Mouse (Mus musculus): ENCODE data around the gene Gm20388. TPM values are rescaled to one million over a fixed set of nuclear protein-coding genes. Genes with fewer than 3 reads are reported as not detected.

Gene Gm20388
- total RNA-seq, 2 experiments from 2014 or later = 11.4 to 18.1 TPM

GRCm38 (mm10) chr8:122452154-122452553, 2541.5 kb downstream of the Gm20388 start:
- no peak for ATAC-seq (replicated peaks; ENCODE audit: low FRiP score, low TSS enrichment, poor library complexity, severe bottlenecking)

GRCm38 (mm10) chr8:122454409-122454808, 2543.8 kb downstream of the Gm20388 start:
- no peak for ATAC-seq (replicated peaks; ENCODE audit: low FRiP score, low TSS enrichment, poor library complexity, severe bottlenecking)

- no peak for ATAC-seq (replicated peaks; ENCODE audit: low FRiP score, low TSS enrichment, poor library complexity, severe bottlenecking)
Measured at GRCm38 (mm10) chr8:122457171-122457570, 2546.5 kb downstream of the Gm20388 start.

- no peak for ATAC-seq (replicated peaks; ENCODE audit: low FRiP score, low TSS enrichment, poor library complexity, severe bottlenecking)
Measured at GRCm38 (mm10) chr8:122459218-122459900, 2548.7 kb downstream of the Gm20388 start.

- ATAC-seq (replicated peaks; ENCODE audit: low FRiP score, low TSS enrichment, poor library complexity, severe bottlenecking) = no peak
Measured at GRCm38 (mm10) chr8:122459990-122460389, 2549.3 kb downstream of the Gm20388 start.

- ATAC-seq (replicated peaks; ENCODE audit: low FRiP score, low TSS enrichment, poor library complexity, severe bottlenecking) = peak; percentile 54
Measured at GRCm38 (mm10) chr8:122460524-122461472, 2550.2 kb downstream of the Gm20388 start, which contains the start of gene Snai3. Gene Snai3 (minus strand): TSS chr8:122460733.

GRCm38 (mm10) chr8:122461473-122462148, 2551.0 kb downstream of the Gm20388 start:
- ATAC-seq (replicated peaks; ENCODE audit: low FRiP score, low TSS enrichment, poor library complexity, severe bottlenecking) = no peak

- ATAC-seq (replicated peaks; ENCODE audit: low FRiP score, low TSS enrichment, poor library complexity, severe bottlenecking) = no peak
Measured at GRCm38 (mm10) chr8:122462510-122462909, 2551.9 kb downstream of the Gm20388 start.

GRCm38 (mm10) chr8:122463651-122464640, 2553.3 kb downstream of the Gm20388 start:
- ATAC-seq (replicated peaks; ENCODE audit: low FRiP score, low TSS enrichment, poor library complexity, severe bottlenecking) = no peak

GRCm38 (mm10) chr8:122464985-122465384, 2554.3 kb downstream of the Gm20388 start:
- no peak for ATAC-seq (replicated peaks; ENCODE audit: low FRiP score, low TSS enrichment, poor library complexity, severe bottlenecking)

GRCm38 (mm10) chr8:122467816-122468215, 2557.2 kb downstream of the Gm20388 start:
- no peak for ATAC-seq (replicated peaks; ENCODE audit: low FRiP score, low TSS enrichment, poor library complexity, severe bottlenecking)

GRCm38 (mm10) chr8:122469407-122469806, 2558.8 kb downstream of the Gm20388 start:
- no peak for ATAC-seq (replicated peaks; ENCODE audit: low FRiP score, low TSS enrichment, poor library complexity, severe bottlenecking)

GRCm38 (mm10) chr8:122469965-122470364, 2559.3 kb downstream of the Gm20388 start:
- ATAC-seq (replicated peaks; ENCODE audit: low FRiP score, low TSS enrichment, poor library complexity, severe bottlenecking) = no peak

- no peak for ATAC-seq (replicated peaks; ENCODE audit: low FRiP score, low TSS enrichment, poor library complexity, severe bottlenecking)
Measured at GRCm38 (mm10) chr8:122470691-122471090, 2560.1 kb downstream of the Gm20388 start.

- ATAC-seq (replicated peaks; ENCODE audit: low FRiP score, low TSS enrichment, poor library complexity, severe bottlenecking) = no peak
Measured at GRCm38 (mm10) chr8:122473911-122474421, 2563.3 kb downstream of the Gm20388 start.

GRCm38 (mm10) chr8:122474951-122475560, 2564.4 kb downstream of the Gm20388 start:
- peak; percentile 60 for ATAC-seq (replicated peaks; ENCODE audit: low FRiP score, low TSS enrichment, poor library complexity, severe bottlenecking)

- peak; percentile 60 for ATAC-seq (replicated peaks; ENCODE audit: low FRiP score, low TSS enrichment, poor library complexity, severe bottlenecking)
Measured at GRCm38 (mm10) chr8:122475580-122476320, 2565.1 kb downstream of the Gm20388 start, which contains the start of the genes Rnf166 and Ctu2. Gene Rnf166 (minus strand): TSS chr8:122476064. Gene Ctu2 (plus strand): TSS chr8:122476143.

Measured in megakaryocyte-erythroid progenitor cell, adult 5-6 weeks (primary cell).